Mouse (Mus musculus) megakaryocyte, adult 5-6 weeks (primary cell): ENCODE data around the gene Mrpl14. TPM values are rescaled to one million over a fixed set of nuclear protein-coding genes. Genes with fewer than 3 reads are reported as not detected.
A peak's percentile ranks its signal among the peaks of the same experiment; 100 is the strongest.

ENCODE experiments used
- ATAC-seq: 2 replicates; pipeline ENCODE4 v1.8.0; 2016; ENCODE audit warnings: mild to moderate bottlenecking, inconsistent platforms; ENCODE audit not compliant: poor library complexity, severe bottlenecking
- total RNA-seq, 2 experiments: library from RNA; stranded (forward) in 1 of 2; stranded (reverse) in 1 of 2; fragments of 153-499, 151-499 nt in 1 of 2; fragments of 221-1000, 200-1000 nt in 1 of 2; gene quantifications; 2 replicates each; pipeline versions ENCODE4 v1.2.3 to v1.2.4; 2015 to 2017

Gene Mrpl14
- total RNA-seq, 2 experiments from 2014 or later, result 12.7 to 34.7 TPM

GRCm38 (mm10) chr17:45685171-45686092 lies 690 bp upstream of the Mrpl14 start:
- ATAC-seq, result peak; percentile 33

- peak; percentile 14 for ATAC-seq
Measured at GRCm38 (mm10) chr17:45686716-45687115, 594 bp downstream of the Mrpl14 start, which contains the start of gene Tmem63b. Tmem63b (minus strand) TSS chr17:45686905.

GRCm38 (mm10) chr17:45689120-45689519 lies 3.0 kb downstream of the Mrpl14 start:
- no peak for ATAC-seq

- no peak for ATAC-seq
Measured at GRCm38 (mm10) chr17:45690044-45690443, 3.9 kb downstream of the Mrpl14 start.

GRCm38 (mm10) chr17:45692159-45692558 lies 6.0 kb downstream of the Mrpl14 start:
- no peak for ATAC-seq

- ATAC-seq, result no peak
Measured at GRCm38 (mm10) chr17:45693812-45694565, 7.9 kb downstream of the Mrpl14 start.

GRCm38 (mm10) chr17:45695227-45696120 lies 9.4 kb downstream of the Mrpl14 start:
- peak; percentile 62 for ATAC-seq

GRCm38 (mm10) chr17:45696981-45697380 lies 10.9 kb downstream of the Mrpl14 start:
- no peak for ATAC-seq

GRCm38 (mm10) chr17:45698368-45698767 lies 12.2 kb downstream of the Mrpl14 start:
- no peak for ATAC-seq

GRCm38 (mm10) chr17:45699039-45699740 lies 13.1 kb downstream of the Mrpl14 start:
- no peak for ATAC-seq

GRCm38 (mm10) chr17:45700496-45701235 lies 14.5 kb downstream of the Mrpl14 start:
- ATAC-seq, result no peak

- no peak for ATAC-seq
Measured at GRCm38 (mm10) chr17:45701236-45701591, 15.1 kb downstream of the Mrpl14 start.

GRCm38 (mm10) chr17:45702254-45702653 lies 16.1 kb downstream of the Mrpl14 start:
- peak; percentile 33; the same call in 1 of the 2 replicates for ATAC-seq

GRCm38 (mm10) chr17:45703187-45703586 lies 17.1 kb downstream of the Mrpl14 start:
- peak; percentile 93 for ATAC-seq

- ATAC-seq, result no peak
Measured at GRCm38 (mm10) chr17:45706796-45707195, 20.7 kb downstream of the Mrpl14 start.

GRCm38 (mm10) chr17:45707376-45707775 lies 21.3 kb downstream of the Mrpl14 start:
- no peak for ATAC-seq

- ATAC-seq, result no peak
Measured at GRCm38 (mm10) chr17:45708179-45708578, 22.1 kb downstream of the Mrpl14 start.

GRCm38 (mm10) chr17:45709829-45710228 lies 23.7 kb downstream of the Mrpl14 start:
- ATAC-seq, result no peak

GRCm38 (mm10) chr17:45710407-45710806 lies 24.3 kb downstream of the Mrpl14 start:
- peak; percentile 57 for ATAC-seq
